ENCODE assay signal across 9 mouse cellular contexts in genomic region chr10:94413770-94414651, GRCm38 (mm10).
DNase-seq lines count a peak whose midpoint lies in the region; ATAC-seq and TF ChIP-seq lines count a peak whose summit lies in the region.
"Had no signal": no experiment of that assay in that cellular context is flagged by ENCODE, and none has a peak within 500 bp of the region (broad histone marks: within the 10 kb centered on the region; RNA-seq: fewer than 3 reads in every experiment).

No protein-coding gene starts in this region.

- peak overlapping the region; percentile 74 for H3K27ac ChIP-seq in gastrocnemius, adult 2 months
- peak overlapping the region; percentile 42; the same call in 1 of the 2 replicates for H3K27ac ChIP-seq in forebrain, embryonic 15.5 days (replicated peaks)
- peak overlapping the region; percentile 81 for H3K27ac ChIP-seq in layer of hippocampus, adult 2 months
- peak overlapping the region; percentile 26; the same call in 1 of the 2 replicates for H3K27ac ChIP-seq in olfactory bulb, adult 2 months (ENCODE audit: insufficient read depth, low read depth, low read length)
- no peak overlapping the region for H3K27ac ChIP-seq in liver, postnatal 0 days (ENCODE audit: low read depth)
- H3K27ac ChIP-seq: embryonic facial prominence, embryonic 15.5 days had no signal

- in situ Hi-C loops in Patski (cut with MboI; ENCODE audit: low pct_unique_long_range_greater_than_20kb) = loop anchor here (10.0 kb wide), 1 partner anchor 551 kb away; no protein-coding TSS in a partner anchor

- no peak for TF ChIP-seq POLR2A in olfactory bulb, adult 2 months (IDR thresholded peaks at IDR 0.05; ENCODE audit: insufficient read depth, low read depth, low read length)

- no peak overlapping the region for H3K4me3 ChIP-seq in gastrocnemius, adult 2 months
- H3K4me3 ChIP-seq in forebrain, embryonic 15.5 days = no peak overlapping the region
- no peak overlapping the region for H3K4me3 ChIP-seq in layer of hippocampus, adult 2 months
- H3K4me3 ChIP-seq in olfactory bulb, adult 2 months (ENCODE audit: insufficient read depth, low read depth, low read length) = no peak overlapping the region
- H3K4me3 ChIP-seq in liver, postnatal 0 days (ENCODE audit: low read depth, low read length) = no peak overlapping the region
- H3K4me3 ChIP-seq: embryonic facial prominence, embryonic 15.5 days had no signal

- no peak for TF ChIP-seq EP300 in liver, postnatal 0 days (IDR thresholded peaks at IDR 0.05; ENCODE audit: low read depth)

- peak; percentile 31 for ATAC-seq in Patski
- ATAC-seq in forebrain, embryonic 15.5 days (replicated peaks) = peak; percentile 44
- no peak for ATAC-seq in liver, postnatal 0 days

- intact Hi-C loops in gastrocnemius, adult 2 months (cut with DNase I) = loop anchor here (5.0 kb wide), 1 partner anchor 48 kb away; no protein-coding TSS in a partner anchor
- intact Hi-C loops in gastrocnemius, postnatal 14 days (cut with DNase I; ENCODE audit: low total_unique reads) = loop anchor here (10.0 kb wide), 1 partner anchor 51 kb away; no protein-coding TSS in a partner anchor

- 31% methylated on average over 8 of the region's 8 CpGs for WGBS in forebrain, embryonic 15.5 days
- WGBS in olfactory bulb, adult 2 months = 49% methylated on average over 8 of the region's 8 CpGs
- WGBS in liver, postnatal 0 days (ENCODE audit: insufficient replicate concordance) = 54% methylated on average over 8 of the region's 8 CpGs

- H3K36me3 ChIP-seq in forebrain, embryonic 15.5 days = no peaks in the 10 kb centered on the region
- no peaks in the 10 kb centered on the region for H3K36me3 ChIP-seq in liver, postnatal 0 days (replicated peaks; ENCODE audit: insufficient read depth, low read length)
- H3K36me3 ChIP-seq: embryonic facial prominence, embryonic 15.5 days had no signal

- H3K9me3 ChIP-seq in forebrain, embryonic 15.5 days = no peaks in the 10 kb centered on the region
- no peaks in the 10 kb centered on the region for H3K9me3 ChIP-seq in liver, postnatal 0 days (ENCODE audit: low read length)
- H3K9me3 ChIP-seq: embryonic facial prominence, embryonic 15.5 days had no signal

- TF ChIP-seq CTCF in gastrocnemius, adult 2 months (IDR thresholded peaks at IDR 0.05) = no peak
- TF ChIP-seq CTCF in Patski (IDR thresholded peaks at IDR 0.05) = no peak
- no peak for TF ChIP-seq CTCF in layer of hippocampus, adult 2 months (conservative IDR thresholded peaks at IDR 0.05)
- no peak for TF ChIP-seq CTCF in olfactory bulb, adult 2 months (IDR thresholded peaks at IDR 0.05; ENCODE audit: insufficient read depth, low read depth, low read length)
- TF ChIP-seq CTCF in liver, postnatal 0 days (IDR thresholded peaks at IDR 0.05; ENCODE audit: low read depth) = no peak

- H3K4me2 ChIP-seq in forebrain, embryonic 15.5 days (replicated peaks) = no peak overlapping the region
- H3K4me2 ChIP-seq in liver, postnatal 0 days (ENCODE audit: low read depth, low read length) = no peak overlapping the region
- H3K4me2 ChIP-seq: embryonic facial prominence, embryonic 15.5 days had no signal

- DNase-seq in gastrocnemius, adult 2 months = peak; percentile 40
- DNase-seq in gastrocnemius, postnatal 14 days = no peak
- DNase-seq in Patski (ENCODE audit: low read depth, low spot score) = peak; percentile 44
- DNase-seq in layer of hippocampus, adult 2 months (ENCODE audit: low spot score in 2 of 2) = peak; percentile 37 to 55
- no peak for DNase-seq in liver, postnatal 0 days
- DNase-seq in thymus, adult 18-20 months = no peak

- peaks cover 9% of the 10 kb centered on the region for H3K27me3 ChIP-seq in Patski
- H3K27me3 ChIP-seq in forebrain, embryonic 15.5 days = no peaks in the 10 kb centered on the region
- H3K27me3 ChIP-seq in liver, postnatal 0 days (ENCODE audit: insufficient read depth, low read length) = no peaks in the 10 kb centered on the region
- H3K27me3 ChIP-seq: embryonic facial prominence, embryonic 15.5 days had no signal

- POLR2A ChIA-PET in Patski (lab: Charles Lee) = interaction anchor here (1.6 kb wide), 1 partner anchor 12 kb away, joined by 3 read pairs; no protein-coding TSS in a partner anchor

- CTCF ChIA-PET in Patski (lab: Charles Lee) = interaction anchor here (1.0 to 1.3 kb wide), 2 partner anchors 47 to 195 kb away, joined by 3 read pairs; no protein-coding TSS in a partner anchor

- no peak overlapping the region for H3K9ac ChIP-seq in forebrain, embryonic 15.5 days (replicated peaks)
- no peak overlapping the region for H3K9ac ChIP-seq in liver, postnatal 0 days (replicated peaks)
- H3K9ac ChIP-seq: embryonic facial prominence, embryonic 15.5 days had no signal

- peaks cover 28% of the 10 kb centered on the region for H3K4me1 ChIP-seq in forebrain, embryonic 15.5 days
- H3K4me1 ChIP-seq in olfactory bulb, adult 2 months (ENCODE audit: control insufficient read depth, insufficient read depth, low read length) = peaks cover 19% of the 10 kb centered on the region
- H3K4me1 ChIP-seq in liver, postnatal 0 days (ENCODE audit: insufficient read depth) = no peaks in the 10 kb centered on the region

Comparison
In these comparisons a context has a peak if more than half of its experiments do, and no peak if none do; other contexts are left out.
1. DNase-seq: peak in gastrocnemius, adult 2 months (single experiment), Patski (single experiment) and layer of hippocampus, adult 2 months (2 of 2); none in gastrocnemius, postnatal 14 days (single experiment), liver, postnatal 0 days (single experiment) and thymus, adult 18-20 months (0 of 2).